Mouse (Mus musculus): ENCODE results near the gene Smc2. TPM values are rescaled to one million over a fixed set of nuclear protein-coding genes. Genes with fewer than 3 reads are reported as not detected.
"Not testable (repeated sequence)": the region's sequence is repeated elsewhere in the genome, so short reads cannot be mapped to it uniquely, and the experiment has no call there.

The Smc2 gene
- total RNA-seq (2014; rRNA removed) (13.3 and 16.0 TPM in 2 replicates), polyA plus RNA-seq (2015; fragmentation: Nextera tagmentation; extraction: Ambion mirVana) (55.8 and 64.6 TPM in 2 replicates)

- H3K9ac ChIP-seq (replicated peaks; ENCODE audit: low read length): peak within 1 kb of the TSS; percentile 73
- no peaks in the 10 kb centered on the region for H3K4me1 ChIP-seq (ENCODE audit: insufficient read depth, low read length)
- H3K4me2 ChIP-seq (ENCODE audit: low read depth, low read length): peak within 1 kb of the TSS; percentile 89
- TF ChIP-seq CTCF (IDR thresholded peaks at IDR 0.05; ENCODE audit: low read depth): peak; percentile 1; the same call in 1 of the 2 replicates
- H3K36me3 ChIP-seq (ENCODE audit: insufficient read depth, low read length): no peaks in the 10 kb centered on the region; the same call in 1 of the 2 replicates
- H3K4me3 ChIP-seq (ENCODE audit: low read length): peak within 1 kb of the TSS; percentile 73
- ATAC-seq (peak; percentile 99), DNase-seq (ENCODE audit: low spot score) (peak; percentile 96)
- H3K27ac ChIP-seq: peak within 1 kb of the TSS; percentile 87
- H3K27me3 ChIP-seq (ENCODE audit: insufficient read depth, low read length): no peaks in the 10 kb centered on the region
- under 1% methylated on average over 53 of the region's 53 CpGs for WGBS
- no peaks in the 10 kb centered on the region for H3K9me3 ChIP-seq (ENCODE audit: low read length)
Measured at GRCm38 (mm10) chr4:52438886-52439664, at the start of gene Smc2. Gene Smc2 (plus strand): TSS chr4:52439243.

- 90% methylated on average over 2 of the region's 2 CpGs for WGBS
- no peak for DNase-seq (ENCODE audit: low spot score)
Measured at GRCm38 (mm10) chr4:52411587-52411986, 27.5 kb upstream of the Smc2 start.

GRCm38 (mm10) chr4:52423653-52424052, 15.4 kb upstream of the Smc2 start:
- Histone ChIP-seq H3K9me3 (ENCODE audit: low read length) (no peaks in the 10 kb centered on the region), H3K4me3 (ENCODE audit: low read length) (no peak overlapping the region), H3K27ac (no peak overlapping the region), H3K4me1 (ENCODE audit: insufficient read depth, low read length) (no peaks in the 10 kb centered on the region), H3K36me3 (ENCODE audit: insufficient read depth, low read length) (no peaks in the 10 kb centered on the region), H3K9ac (replicated peaks; ENCODE audit: low read length) (no peak overlapping the region), H3K4me2 (ENCODE audit: low read depth, low read length) (no peak overlapping the region), H3K27me3 (ENCODE audit: insufficient read depth, low read length) (no peaks in the 10 kb centered on the region)
- no peak for TF ChIP-seq CTCF (IDR thresholded peaks at IDR 0.05; ENCODE audit: low read depth)
- 52% methylated on average over 4 of the region's 4 CpGs for WGBS
- DNase-seq (ENCODE audit: low spot score): peak; percentile 4
- ATAC-seq: no peak

More at GRCm38 (mm10) chr4:52411587-52411986, 27.5 kb upstream of the Smc2 start:
- Histone ChIP-seq H3K36me3 (ENCODE audit: insufficient read depth, low read length) (no peaks in the 10 kb centered on the region), H3K4me2 (ENCODE audit: low read depth, low read length) (no peak overlapping the region), H3K9ac (replicated peaks; ENCODE audit: low read length) (no peak overlapping the region), H3K27me3 (ENCODE audit: insufficient read depth, low read length) (no peaks in the 10 kb centered on the region), H3K27ac (no peak overlapping the region), H3K4me1 (ENCODE audit: insufficient read depth, low read length) (no peaks in the 10 kb centered on the region), H3K4me3 (ENCODE audit: low read length) (no peak overlapping the region), H3K9me3 (ENCODE audit: low read length) (no peaks in the 10 kb centered on the region)
- ATAC-seq: no peak
- no peak for TF ChIP-seq CTCF (IDR thresholded peaks at IDR 0.05; ENCODE audit: low read depth)

- Histone ChIP-seq H3K4me2 (ENCODE audit: low read depth, low read length) (no peak overlapping the region), H3K9ac (replicated peaks; ENCODE audit: low read length) (no peak overlapping the region), H3K4me1 (ENCODE audit: insufficient read depth, low read length) (no peaks in the 10 kb centered on the region), H3K36me3 (ENCODE audit: insufficient read depth, low read length) (no peaks in the 10 kb centered on the region), H3K4me3 (ENCODE audit: low read length) (no peak overlapping the region), H3K27me3 (ENCODE audit: insufficient read depth, low read length) (no peaks in the 10 kb centered on the region), H3K27ac (no peak overlapping the region), H3K9me3 (ENCODE audit: low read length) (no peaks in the 10 kb centered on the region)
- 67% methylated on average over 7 of the region's 7 CpGs for WGBS
- no peak for DNase-seq (ENCODE audit: low spot score)
- TF ChIP-seq CTCF (IDR thresholded peaks at IDR 0.05; ENCODE audit: low read depth): no peak
- ATAC-seq: no peak
Measured at GRCm38 (mm10) chr4:52429310-52430198, 9.5 kb upstream of the Smc2 start.

- WGBS: 100% methylated on average over 2 of the region's 2 CpGs
- H3K4me1 ChIP-seq (ENCODE audit: insufficient read depth, low read length); H3K9me3 ChIP-seq (ENCODE audit: low read length); H3K9ac ChIP-seq (replicated peaks; ENCODE audit: low read length); H3K27me3 ChIP-seq (ENCODE audit: insufficient read depth, low read length); H3K4me2 ChIP-seq (ENCODE audit: low read depth, low read length); H3K4me3 ChIP-seq (ENCODE audit: low read length); H3K36me3 ChIP-seq (ENCODE audit: insufficient read depth, low read length); ATAC-seq; DNase-seq (ENCODE audit: low spot score); H3K27ac ChIP-seq: not testable (repeated sequence)
Measured at GRCm38 (mm10) chr4:52435551-52435950, 3.5 kb upstream of the Smc2 start.

- Histone ChIP-seq H3K9ac (replicated peaks; ENCODE audit: low read length) (peak overlapping the region; percentile 73), H3K4me3 (ENCODE audit: low read length) (peak overlapping the region; percentile 73), H3K9me3 (ENCODE audit: low read length) (no peaks in the 10 kb centered on the region), H3K4me2 (ENCODE audit: low read depth, low read length) (peak overlapping the region; percentile 89), H3K4me1 (ENCODE audit: insufficient read depth, low read length) (no peaks in the 10 kb centered on the region), H3K27me3 (ENCODE audit: insufficient read depth, low read length) (no peaks in the 10 kb centered on the region), H3K36me3 (ENCODE audit: insufficient read depth, low read length) (no peaks in the 10 kb centered on the region; the same call in 1 of the 2 replicates), H3K27ac (peak overlapping the region; percentile 87)
- no peak for TF ChIP-seq CTCF (IDR thresholded peaks at IDR 0.05; ENCODE audit: low read depth)
- under 1% methylated on average over 20 of the region's 20 CpGs for WGBS
- DNase-seq (ENCODE audit: low spot score) (no peak), ATAC-seq (no peak; the same call in 1 of the 2 replicates)
Measured at GRCm38 (mm10) chr4:52438371-52438885, 615 bp upstream of the Smc2 start.
